Mouse (Mus musculus): Measurements from ENCODE around the gene Gm5142. TPM values are rescaled to one million over a fixed set of nuclear protein-coding genes. Genes with fewer than 3 reads are reported as not detected.

The Gm5142 gene
- total RNA-seq, 1 experiment from 2014 or later, result not detected

Other genes starting within 250 kb of the Gm5142 start
- not detected in 2 replicates for gene 1700129C05Rik, start 35.9 kb downstream of the Gm5142 start, total RNA-seq (2017)
- gene Rcbtb1, start 22.5 kb upstream of the Gm5142 start, total RNA-seq (2017), result 29.6 and 32.1 TPM in 2 replicates
- not detected in 2 replicates for gene Gm6904, start 81.5 kb upstream of the Gm5142 start, total RNA-seq (2017)
- gene Phf11a, start 118.8 kb upstream of the Gm5142 start, total RNA-seq (2017), result 0.55 and 1.9 TPM in 2 replicates
- gene Phf11b, start 162.6 kb upstream of the Gm5142 start, total RNA-seq (2017), result 25.4 and 27.3 TPM in 2 replicates
- gene Phf11d, start 186.7 kb upstream of the Gm5142 start, total RNA-seq (2017), result 4.8 and 12.1 TPM in 2 replicates
- 1.5 and 1.7 TPM in 2 replicates for gene Phf11c, start 216.6 kb upstream of the Gm5142 start, total RNA-seq (2017)